Mouse (Mus musculus): ENCODE data around the gene 9030025P20Rik.
"Not testable (repeated sequence)": the region's sequence is repeated elsewhere in the genome, so short reads cannot be mapped to it uniquely, and the experiment has no call there.

9030025P20Rik gene

DNA sequence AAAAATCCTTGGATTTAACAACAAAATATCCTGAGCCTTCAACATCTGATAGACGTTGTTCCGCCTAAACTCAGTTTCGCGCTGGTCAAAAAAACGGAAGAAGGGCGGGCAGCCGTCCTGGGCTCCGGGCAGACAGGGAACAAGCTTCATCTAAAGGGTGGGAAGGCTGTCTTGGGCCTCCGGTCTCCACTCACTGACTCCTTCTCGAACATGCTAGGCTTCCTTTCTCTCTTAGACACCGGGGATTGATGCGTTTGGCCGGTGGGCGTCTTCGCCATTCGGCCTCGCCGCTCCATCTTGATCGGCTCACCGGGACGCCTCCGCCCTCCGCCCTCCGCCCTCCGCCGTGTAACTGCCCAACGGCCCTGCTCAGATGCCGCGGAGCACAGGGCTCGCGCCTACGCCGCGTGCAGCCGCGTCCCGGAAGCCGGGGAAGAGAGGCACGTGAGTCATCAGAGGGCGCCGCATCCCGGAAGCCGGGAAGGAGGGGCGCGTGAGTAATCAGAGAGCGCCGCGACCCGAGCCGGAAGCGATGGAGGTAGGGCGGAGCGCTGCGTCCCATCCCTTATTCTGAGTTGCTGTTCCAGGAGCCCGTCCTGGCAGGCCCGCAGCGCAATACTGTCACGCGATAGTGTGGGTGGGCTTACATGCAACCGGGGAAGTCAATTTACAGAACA, at the start of gene 9030025P20Rik, which contains the start of gene Gm3417:
Gene 9030025P20Rik (plus strand): TSS at position 107 of the 677 bp plus-strand sequence.
Gene Gm3417 (minus strand): TSS at position 429 of the 677 bp plus-strand sequence.
- not testable (repeated sequence) for DNase-seq (ENCODE audit: inconsistent age in 2 of 2, low spot score in 1 of 2)

DNA sequence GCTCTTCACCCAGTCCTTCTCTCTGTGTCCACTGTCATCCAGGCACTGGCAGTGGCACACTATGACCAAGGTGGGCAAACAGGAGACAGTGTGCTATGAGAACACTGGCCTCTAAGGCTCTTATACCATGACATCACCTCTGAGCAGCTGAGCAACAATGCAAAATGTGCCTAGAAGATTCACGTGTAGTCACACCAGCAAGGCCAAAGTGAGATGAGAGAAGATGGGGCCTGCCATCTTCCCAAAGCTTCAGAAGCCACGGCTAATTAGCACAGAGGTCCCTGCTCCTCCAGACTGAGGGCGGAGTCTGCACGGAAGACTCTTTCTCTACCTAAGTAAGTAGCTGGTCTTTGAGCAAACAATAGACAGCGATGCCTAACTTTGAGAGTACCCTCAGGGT, 49.6 kb upstream of the 9030025P20Rik start:
- no peak for DNase-seq (ENCODE audit: inconsistent age in 2 of 2, low spot score in 1 of 2)

DNA sequence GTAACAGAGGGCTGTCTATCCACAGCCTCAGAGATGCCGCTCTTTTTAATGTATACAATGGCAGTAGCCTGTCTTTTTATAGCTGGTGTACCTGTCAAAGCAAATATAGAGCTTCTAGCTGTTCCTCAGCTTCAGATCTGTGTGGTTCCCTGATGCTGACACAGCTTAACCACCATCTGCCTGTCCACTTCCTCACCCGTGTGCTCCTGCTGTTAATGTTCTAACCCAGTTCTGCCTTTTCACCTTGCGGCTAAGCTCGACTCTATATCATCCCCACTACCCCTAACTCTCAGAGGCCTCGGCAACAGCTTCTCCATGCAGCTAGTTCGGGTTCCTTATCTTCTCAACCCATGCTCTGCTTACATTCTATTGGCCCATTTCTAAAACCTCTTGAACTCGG, 47.6 kb upstream of the 9030025P20Rik start:
- DNase-seq (ENCODE audit: inconsistent age in 2 of 2, low spot score in 1 of 2) = no peak

DNA sequence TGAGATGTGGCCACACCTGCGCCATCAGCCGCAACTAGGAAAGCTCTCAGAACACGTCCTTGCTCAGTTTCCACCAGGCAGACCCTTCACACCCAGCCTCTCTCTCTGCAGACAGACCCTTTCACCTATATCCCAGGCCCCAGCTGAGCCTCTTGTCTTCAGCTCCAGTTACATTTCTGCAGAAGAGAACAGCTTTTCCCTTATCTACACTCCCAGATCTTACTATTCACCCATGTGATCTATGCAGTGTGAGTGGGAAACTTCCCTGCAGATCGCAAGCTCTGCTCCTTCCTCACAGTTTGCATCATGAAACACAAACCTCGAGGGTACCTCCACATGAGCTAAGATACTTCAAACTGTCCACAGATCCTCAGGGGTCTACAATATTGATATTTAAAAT, 46.8 kb upstream of the 9030025P20Rik start:
- DNase-seq (ENCODE audit: inconsistent age in 2 of 2, low spot score in 1 of 2) = no peak

DNA sequence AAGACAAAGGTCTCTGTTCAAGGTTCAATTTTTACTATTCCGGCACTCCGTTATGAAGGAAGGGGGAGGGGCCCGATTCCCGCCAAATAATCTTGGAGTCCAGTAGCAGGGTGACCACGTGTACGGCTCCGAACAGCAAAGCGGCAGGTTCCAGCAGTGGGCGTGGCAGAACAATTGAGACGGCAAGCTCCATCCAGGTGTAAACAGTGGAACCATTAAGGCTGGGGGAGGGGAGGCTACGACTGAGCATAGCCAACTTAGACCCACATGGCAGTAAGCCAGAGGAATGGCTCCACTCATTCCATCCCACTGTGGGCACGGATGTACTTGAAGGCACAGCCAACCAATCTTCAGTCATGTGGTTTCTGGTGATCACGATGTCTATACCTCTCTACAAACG, 43.0 kb upstream of the 9030025P20Rik start:
- not testable (repeated sequence) for DNase-seq (ENCODE audit: inconsistent age in 2 of 2, low spot score in 1 of 2)

DNA sequence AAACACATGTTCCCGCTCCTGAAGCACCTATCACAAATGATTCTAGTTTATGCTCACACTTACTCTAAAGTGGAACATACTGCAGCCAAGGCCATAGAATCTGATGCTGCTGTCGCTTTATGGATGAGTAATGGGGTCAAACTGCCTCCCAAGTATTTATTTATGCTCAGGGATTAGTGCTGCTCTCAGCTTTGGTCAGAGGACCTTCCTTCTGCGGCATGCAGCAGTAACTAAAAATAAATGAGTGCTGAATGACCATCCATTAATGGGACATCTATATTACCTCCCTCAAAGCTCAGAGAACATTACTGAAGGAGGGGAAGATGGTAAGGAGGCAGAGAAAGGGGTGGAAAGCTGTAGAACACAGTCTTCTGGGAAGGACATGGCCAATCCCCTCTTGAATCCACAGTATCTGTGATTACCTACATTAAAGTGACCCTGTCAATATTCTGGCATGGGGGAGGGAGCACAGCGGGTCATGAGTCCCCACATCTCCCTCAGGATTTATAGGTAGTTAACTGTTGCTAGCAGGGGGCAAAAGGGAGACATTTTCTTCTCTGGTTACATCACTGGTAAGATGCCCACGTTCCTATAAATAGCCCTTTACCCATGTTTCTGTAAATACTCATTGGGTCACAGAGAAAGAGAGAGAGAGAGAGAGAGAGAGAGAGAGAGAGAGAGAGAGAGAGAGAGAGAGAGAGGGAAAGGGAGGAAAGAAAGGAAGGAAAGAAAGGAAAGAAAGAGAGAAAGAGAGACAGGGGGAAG, 42.2 kb upstream of the 9030025P20Rik start:
- peak in 1 of 2 experiments; percentile 62 for DNase-seq (ENCODE audit: inconsistent age in 2 of 2, low spot score in 1 of 2)

DNA sequence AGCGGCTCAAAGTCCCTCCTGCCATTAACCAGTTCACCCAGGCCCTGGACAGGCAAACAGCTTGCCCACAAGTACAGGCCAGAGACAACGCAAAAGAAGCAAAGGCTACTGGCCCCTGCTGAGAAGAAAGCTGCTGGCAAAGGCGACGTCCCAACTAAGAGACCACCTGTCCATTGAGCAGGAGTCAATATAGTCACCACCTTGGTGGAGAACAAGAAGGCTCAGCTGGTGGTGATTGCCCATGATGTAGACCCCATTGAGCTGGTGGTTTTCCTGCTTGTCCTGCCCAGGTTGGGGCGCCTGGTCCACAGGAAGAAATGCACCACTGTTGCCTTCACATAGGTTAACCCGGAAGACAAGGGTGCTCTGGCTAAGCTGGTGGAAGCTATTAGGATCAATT, 36.1 kb upstream of the 9030025P20Rik start:
- peak; percentile 26 to 61 for DNase-seq (ENCODE audit: inconsistent age in 2 of 2, low spot score in 1 of 2)

DNA sequence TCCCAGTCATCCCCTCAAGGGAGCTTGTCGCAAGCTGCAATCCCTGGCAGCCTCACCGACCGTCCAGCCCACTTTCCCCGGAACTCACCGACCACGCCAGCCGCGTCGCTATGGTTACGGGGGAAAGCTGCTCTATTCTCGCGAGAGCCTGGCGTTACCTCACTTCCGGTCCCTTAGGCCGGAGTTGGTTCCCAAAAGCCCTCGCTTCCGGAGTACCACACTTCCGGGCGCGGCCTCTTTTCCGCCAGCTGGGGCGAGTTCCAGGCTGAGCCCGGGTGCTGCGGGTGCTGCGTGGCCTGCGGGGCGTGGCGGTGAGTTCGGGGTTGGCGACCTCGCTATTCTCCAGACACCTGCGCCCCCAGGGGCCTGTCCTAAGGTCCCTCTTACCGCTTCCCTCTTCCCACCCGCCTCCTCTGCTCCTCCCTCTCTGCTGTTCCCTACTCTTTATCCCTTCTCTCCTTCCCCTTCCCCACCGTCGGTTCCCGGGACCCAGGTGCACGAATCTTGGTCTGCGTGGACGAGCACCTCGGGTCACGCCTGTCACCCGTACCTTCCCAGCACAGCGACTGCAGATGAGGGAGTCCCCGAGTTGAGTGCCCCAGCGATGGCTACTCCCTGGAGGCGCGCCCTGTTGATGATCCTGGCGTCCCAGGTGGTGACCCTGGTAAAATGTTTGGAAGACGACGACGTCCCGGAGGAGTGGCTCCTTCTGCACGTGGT, 35.1 kb upstream of the 9030025P20Rik start, which contains the start of the genes Wdr27 and 1600012H06Rik:
Gene Wdr27 (minus strand): TSS at position 150 of the 720 bp plus-strand sequence.
Gene 1600012H06Rik (plus strand): TSS at position 176 of the 720 bp plus-strand sequence.
- DNase-seq (ENCODE audit: inconsistent age in 2 of 2, low spot score in 1 of 2) = peak; percentile 99 to 100

DNA sequence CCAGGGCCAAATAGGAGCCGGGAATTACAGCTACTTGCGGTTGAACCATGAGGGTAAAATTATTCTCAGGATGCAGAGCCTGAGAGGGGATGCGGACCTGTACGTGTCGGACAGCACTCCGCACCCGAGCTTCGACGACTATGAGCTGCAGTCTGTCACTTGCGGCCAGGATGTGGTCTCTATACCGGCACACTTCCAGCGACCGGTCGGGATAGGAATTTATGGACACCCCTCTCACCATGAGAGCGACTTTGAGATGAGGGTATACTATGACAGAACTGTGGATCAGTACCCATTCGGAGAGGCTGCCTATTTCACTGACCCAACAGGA, 34.6 kb upstream of the 9030025P20Rik start:
- no peak for DNase-seq (ENCODE audit: inconsistent age in 2 of 2, low spot score in 1 of 2)

DNA sequence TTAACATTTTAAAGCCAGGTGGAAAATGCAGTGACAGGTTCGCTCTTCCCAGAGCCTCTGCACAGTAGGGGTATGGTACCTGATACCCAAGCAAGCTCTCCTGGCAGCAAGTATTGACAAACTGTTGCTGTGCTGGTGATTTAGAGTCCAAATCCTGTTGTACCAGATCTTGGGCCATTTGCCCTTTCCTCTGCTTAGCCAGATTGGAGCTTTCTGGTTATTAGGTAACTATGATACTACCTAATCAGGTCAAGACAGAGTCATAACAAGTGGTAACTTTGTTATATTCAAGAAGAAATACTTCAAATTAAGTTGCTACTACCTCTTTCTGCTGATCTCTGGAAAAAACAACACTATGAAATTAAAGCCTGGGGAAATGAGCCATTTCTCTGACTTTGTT, 33.7 kb upstream of the 9030025P20Rik start:
- DNase-seq (ENCODE audit: inconsistent age in 2 of 2, low spot score in 1 of 2) = peak in 1 of 2 experiments; percentile 51

DNA sequence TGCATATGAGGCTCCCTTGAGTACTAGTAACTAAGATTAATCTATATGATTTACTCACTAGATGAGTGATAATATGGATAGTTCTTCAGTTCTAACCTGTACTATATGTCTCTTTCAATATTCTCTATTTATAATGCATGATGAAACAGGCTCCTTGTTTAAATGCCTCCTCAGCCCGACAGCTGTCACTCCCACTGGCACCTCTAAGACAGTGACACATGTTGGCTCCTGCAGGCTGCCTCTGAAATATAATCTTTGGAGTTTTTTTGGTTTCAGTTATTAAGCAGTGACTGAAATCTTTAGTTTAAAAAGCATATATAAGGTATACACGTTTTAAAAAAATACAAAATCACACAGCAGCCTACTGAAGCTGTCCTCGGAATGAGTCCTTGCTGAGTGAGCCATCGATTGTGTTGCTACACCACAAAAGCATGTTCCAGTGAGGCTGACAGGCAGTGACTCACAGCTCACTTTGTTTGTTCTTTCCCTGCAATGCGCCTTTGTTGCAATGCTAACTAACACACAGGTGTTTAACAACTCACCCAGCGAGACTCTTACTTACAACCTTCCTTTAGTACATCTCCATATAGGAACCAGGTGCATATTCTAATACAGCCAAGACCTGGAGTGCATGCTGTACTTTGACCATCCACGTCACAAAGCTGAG, 29.0 kb upstream of the 9030025P20Rik start:
- DNase-seq (ENCODE audit: inconsistent age in 2 of 2, low spot score in 1 of 2) = peak in 1 of 2 experiments; percentile 70

DNA sequence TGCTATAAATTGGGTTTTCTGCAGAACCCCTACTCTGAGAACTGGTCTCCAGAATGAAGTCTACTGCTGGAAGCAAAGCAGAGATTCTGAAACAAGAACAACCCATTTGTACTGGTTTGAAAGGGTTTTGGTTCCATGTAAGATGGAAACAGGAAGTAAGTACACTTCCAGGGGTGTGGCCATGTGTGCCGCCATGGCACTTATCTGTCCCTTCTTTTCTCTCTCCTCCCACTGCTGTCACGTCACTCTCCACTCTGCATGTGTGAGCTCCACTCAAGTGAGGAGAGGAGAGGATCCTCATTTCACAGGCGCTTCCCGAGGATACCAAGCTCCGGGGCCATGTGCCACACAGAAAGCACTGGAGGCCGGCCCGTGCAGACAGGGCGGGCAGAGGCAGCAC, 24.8 kb upstream of the 9030025P20Rik start:
- DNase-seq (ENCODE audit: inconsistent age in 2 of 2, low spot score in 1 of 2) = no peak

DNA sequence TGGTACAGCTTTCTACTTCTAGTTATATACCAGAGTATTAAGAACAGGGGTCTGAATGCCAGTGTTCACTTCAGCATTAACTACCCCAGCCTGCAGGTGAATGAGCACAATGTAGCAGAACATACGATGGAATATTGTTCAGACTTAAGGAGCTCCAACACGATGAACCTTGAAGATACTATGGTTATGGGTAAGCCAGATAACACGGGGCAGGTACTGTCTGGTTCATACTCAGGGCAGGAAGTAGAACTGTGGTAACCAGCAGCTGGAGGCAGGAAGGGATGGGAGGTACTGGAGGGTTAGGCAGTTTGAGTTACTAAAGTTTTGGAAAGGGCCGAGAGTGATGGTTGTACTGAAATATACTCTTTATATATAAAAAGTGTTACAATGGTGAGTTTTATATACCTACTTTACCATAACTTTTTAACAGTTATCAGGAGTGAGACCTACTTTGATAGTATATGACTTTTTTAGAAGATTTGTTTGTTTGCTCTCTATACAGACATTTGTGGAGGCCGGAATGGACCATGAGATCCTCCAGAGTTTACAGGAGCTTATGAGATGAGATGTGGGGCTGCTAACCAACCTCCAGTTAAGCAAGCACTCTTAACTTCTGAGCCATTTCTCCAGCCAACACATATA, 19.5 kb upstream of the 9030025P20Rik start:
- DNase-seq (ENCODE audit: inconsistent age in 2 of 2, low spot score in 1 of 2) = no peak

DNA sequence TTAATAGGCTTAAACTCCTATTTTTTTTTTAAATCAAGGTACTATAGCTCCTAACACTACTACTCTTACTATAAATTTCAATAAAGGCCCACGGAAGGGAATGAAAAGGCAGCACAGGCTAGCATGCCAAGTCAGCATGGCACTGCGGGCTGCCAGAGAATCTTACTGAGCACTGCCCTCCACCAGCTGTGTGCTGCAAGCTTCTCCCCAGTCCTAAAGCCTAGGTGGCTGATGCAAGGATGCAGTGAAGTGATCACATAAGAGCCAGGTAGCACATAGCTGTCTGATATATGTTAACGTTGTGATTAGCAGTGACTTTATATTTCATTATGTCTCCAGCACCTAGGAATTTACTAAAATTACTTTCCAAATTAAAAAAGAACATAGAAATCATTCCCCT, 18.3 kb upstream of the 9030025P20Rik start:
- DNase-seq (ENCODE audit: inconsistent age in 2 of 2, low spot score in 1 of 2) = peak in 1 of 2 experiments; percentile 50

DNA sequence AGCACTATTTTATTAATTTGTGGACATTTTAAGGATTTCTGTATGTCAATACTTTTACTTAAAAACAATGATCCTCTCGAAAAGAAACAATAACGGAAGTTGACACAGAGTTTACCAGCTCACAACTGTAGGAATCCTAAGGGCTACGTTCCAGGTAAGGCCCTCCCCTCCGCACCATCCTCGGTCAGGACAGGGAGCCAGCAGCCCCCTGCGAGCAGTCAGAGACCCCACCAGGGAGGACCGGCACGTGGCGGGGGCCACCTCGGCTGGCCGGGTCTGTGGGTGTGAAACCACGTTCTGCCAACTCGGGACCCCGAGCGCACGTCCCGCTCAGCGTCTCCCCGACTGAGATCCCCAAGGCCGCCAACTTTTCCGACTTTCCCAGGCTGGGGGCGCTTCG, 17.7 kb upstream of the 9030025P20Rik start:
- DNase-seq (ENCODE audit: inconsistent age in 2 of 2, low spot score in 1 of 2) = peak in 1 of 2 experiments; percentile 55

DNA sequence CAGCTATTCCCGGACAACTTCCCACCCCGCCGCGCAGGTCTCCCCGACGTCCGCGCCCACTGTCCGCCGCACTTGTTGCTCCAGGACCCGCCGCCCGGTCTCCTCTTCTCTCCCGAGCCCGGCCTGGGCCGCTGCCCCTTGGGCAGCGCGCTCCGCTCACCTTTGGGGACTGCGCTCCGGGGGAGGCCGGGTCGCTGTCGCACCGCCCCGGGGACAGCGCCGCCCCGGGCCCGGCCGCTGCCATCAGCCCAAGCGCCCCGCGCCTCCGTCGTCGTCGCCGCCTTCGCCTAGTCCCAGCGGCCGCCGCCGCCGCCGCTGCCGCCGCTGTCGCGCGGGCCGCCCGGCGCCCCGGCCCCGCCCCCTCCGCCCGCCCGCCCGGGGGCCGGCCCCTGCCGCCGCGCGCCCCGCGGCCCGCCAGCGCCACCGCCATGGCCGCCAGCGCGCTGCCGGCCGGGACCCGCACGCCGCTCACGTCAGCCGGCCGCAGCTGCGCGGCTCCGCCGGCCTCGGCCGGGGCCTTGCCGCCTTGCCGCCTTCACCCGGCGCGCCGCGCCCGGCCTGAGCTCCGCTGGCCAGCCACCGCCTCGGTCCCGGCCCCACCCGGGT, 17.2 kb upstream of the 9030025P20Rik start, which contains the start of gene Phf10:
Gene Phf10 (minus strand): TSS at position 323 of the 606 bp plus-strand sequence.
- DNase-seq (ENCODE audit: inconsistent age in 2 of 2, low spot score in 1 of 2) = peak; percentile 70 to 86

DNA sequence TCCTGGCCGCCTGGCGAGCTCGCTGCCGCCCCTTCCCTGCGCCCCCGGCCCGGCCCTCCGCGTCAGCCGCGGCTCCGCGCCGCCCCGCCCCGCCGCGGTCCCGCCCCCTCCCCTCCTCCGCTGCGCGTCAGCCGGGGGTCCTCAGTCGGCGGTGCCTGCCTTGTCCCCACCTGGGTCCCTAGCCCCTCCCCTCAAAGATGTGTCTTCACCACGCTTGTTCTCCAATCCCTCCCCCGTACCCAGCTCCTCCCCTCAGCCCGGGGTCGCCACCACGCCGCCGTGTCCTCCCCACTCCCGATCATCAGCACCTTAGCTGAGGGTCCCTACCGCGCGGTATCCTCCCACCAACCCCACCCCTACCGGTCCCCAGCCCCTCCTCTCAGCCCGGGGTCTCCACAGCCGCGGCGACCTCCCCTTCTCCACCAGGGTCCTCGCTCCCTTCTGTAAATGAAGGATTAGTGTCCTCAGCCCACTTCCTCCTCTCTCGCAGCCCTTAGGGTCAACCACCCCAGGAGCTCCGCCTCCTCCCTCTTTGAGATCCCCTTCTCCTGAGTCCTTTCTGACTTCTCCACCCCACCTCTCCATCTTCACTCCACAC, 16.6 kb upstream of the 9030025P20Rik start:
- not testable (repeated sequence) for DNase-seq (ENCODE audit: inconsistent age in 2 of 2, low spot score in 1 of 2)

DNA sequence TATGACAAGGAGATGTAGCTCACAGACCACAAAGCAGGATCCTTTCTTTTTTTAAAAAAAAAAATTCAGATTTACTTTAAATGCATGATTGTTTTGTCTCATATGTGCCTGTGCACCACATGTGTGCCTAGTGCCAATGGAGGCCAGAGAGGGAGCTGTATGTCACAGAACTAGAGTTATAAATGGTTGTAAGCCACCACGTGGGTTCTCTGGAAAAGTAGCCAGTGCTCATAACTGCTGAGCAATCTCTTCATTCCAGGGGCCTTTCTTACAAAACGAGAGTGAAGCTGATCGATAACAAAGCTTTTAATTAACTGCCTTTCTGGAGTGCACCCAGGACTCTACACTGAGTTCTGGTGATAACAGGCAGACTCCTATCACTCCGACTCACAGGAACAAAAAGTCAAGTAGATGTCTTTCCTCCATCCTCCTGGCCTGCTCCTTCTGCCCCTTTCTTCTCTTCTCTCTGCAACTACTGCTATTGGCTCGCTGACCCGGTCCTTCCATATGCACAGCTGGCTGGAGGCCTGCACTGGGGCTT, 9.8 kb upstream of the 9030025P20Rik start:
- not testable (repeated sequence) for DNase-seq (ENCODE audit: inconsistent age in 2 of 2, low spot score in 1 of 2)

DNA sequence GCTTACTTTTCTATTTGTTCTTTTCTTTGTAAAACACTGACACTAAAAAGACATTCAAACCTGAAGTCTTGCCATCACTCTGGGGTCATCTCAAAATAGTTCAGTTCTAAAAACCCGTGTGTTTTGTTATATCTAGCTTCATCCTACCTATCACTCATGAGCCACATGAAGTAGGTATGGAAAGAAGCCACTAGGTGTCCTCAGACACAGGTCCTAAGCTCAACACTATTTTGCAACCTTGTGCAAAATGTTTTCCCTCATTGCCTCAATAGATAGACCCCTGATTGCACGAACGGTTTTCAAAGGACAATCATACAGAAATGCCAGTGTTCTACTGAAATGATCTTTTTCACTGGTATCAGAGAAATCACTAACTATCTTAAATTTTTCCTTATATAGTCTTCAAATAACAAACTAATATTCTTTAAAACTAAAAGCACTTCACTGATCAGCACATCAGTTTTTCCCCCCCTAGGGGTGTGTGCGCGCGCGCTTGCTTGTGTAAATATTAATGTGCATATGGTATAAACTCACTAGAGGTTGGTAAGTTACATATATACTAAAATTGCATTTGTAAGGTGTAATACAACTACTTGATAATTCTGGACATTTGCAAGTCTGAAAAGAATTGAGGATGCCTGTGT, 428 bp upstream of the 9030025P20Rik start:
- peak in 1 of 2 experiments; percentile 23 for DNase-seq (ENCODE audit: inconsistent age in 2 of 2, low spot score in 1 of 2)
